Mouse (Mus musculus) ES-E14 (cell line): ENCODE results near the gene Dkc1. TPM values are rescaled to one million over a fixed set of nuclear protein-coding genes. Genes with fewer than 3 reads are reported as not detected.

Experiments used
- DNase-seq: peaks from one replicate; pipeline ENCODE4 v3.0.0-alpha.2; 2013; ENCODE audit warnings: low read depth, low spot score
- H3K27ac ChIP-seq: 2 replicates; pipeline ENCODE4 v1.5.1; 2012; ENCODE audit warnings: low read depth, mild to moderate bottlenecking, low read length, moderate library complexity, mixed read lengths; ENCODE audit not compliant: poor library complexity, insufficient read depth, severe bottlenecking
- H3K36me3 ChIP-seq: 2 replicates; pipeline ENCODE4 v1.6.1; 2012; ENCODE audit warnings: mild to moderate bottlenecking, low read length, moderate library complexity, mixed read lengths; ENCODE audit not compliant: control insufficient read depth, poor library complexity, insufficient read depth, severe bottlenecking
- H3K4me1 ChIP-seq, 2 experiments: fragments of 150-350 bp in 1 of 2; sonication (generic) in 1 of 2; 2 replicates each; pipeline ENCODE4 v1.6.1; 2012; ENCODE audit warnings: low read length in 2 of 2, mild to moderate bottlenecking in 1 of 2, mixed read lengths in 1 of 2; ENCODE audit not compliant: control insufficient read depth in 2 of 2, insufficient read depth in 2 of 2, poor library complexity in 1 of 2
- H3K4me3 ChIP-seq, 2 experiments: fragments of 150-350 bp in 1 of 2; sonication (generic) in 1 of 2; 2 replicates each; pipeline ENCODE4 v1.5.1; 2012; ENCODE audit warnings: low read length in 2 of 2, low read depth in 1 of 2, mild to moderate bottlenecking in 1 of 2, mixed read lengths in 1 of 2; ENCODE audit not compliant: insufficient read depth in 1 of 2, poor library complexity in 1 of 2, severe bottlenecking in 1 of 2
- H3K9ac ChIP-seq: 2 replicates; pipeline ENCODE4 v1.6.1; 2012; ENCODE audit warnings: low read depth, mild to moderate bottlenecking, low read length, mixed read lengths; ENCODE audit not compliant: poor library complexity, insufficient read depth, severe bottlenecking
- H3K9me3 ChIP-seq: fragments of 150-350 bp; sonication (generic); 2 replicates; pipeline ENCODE4 v1.6.1; 2012; ENCODE audit warnings: low read depth, mild to moderate bottlenecking, low read length; ENCODE audit not compliant: control insufficient read depth, insufficient read depth
- CHD2 ChIP-seq: IDR thresholded peaks from 2 replicates; pipeline ENCODE4 v1.6.1; 2014; ENCODE audit warnings: mild to moderate bottlenecking, low read depth, low read length, inconsistent platforms
- HCFC1 ChIP-seq: IDR thresholded peaks from 2 replicates; pipeline ENCODE4 v1.6.1; 2012; ENCODE audit warnings: low read length, inconsistent platforms, borderline replicate concordance; ENCODE audit not compliant: insufficient read depth
- MAFK ChIP-seq: IDR thresholded peaks from 2 replicates; pipeline ENCODE4 v1.6.1; 2014; ENCODE audit warnings: mild to moderate bottlenecking, low read depth, low read length, inconsistent platforms; ENCODE audit not compliant: insufficient read depth
- ZC3H11A ChIP-seq: IDR thresholded peaks from 2 replicates; pipeline ENCODE4 v1.6.1; 2012; ENCODE audit warnings: low read depth, mild to moderate bottlenecking, inconsistent platforms, low read length, borderline replicate concordance
- ZNF384 ChIP-seq: IDR thresholded peaks from 2 replicates; pipeline ENCODE4 v1.6.1; 2012; ENCODE audit warnings: low read depth, low read length, inconsistent platforms
- in situ Hi-C, 2 experiments: fragments of 600-800 bp; cut with MboI; formaldehyde crosslinking; loops; one replicate each; pipeline ENCODE4 v1.15.1; 2025; ENCODE audit warnings: low sequenced_read_pairs in 2 of 2, inconsistent platforms in 1 of 2; ENCODE audit not compliant: unreplicated experiment in 2 of 2
- total RNA-seq: library from RNA; depleted of rRNA; stranded (reverse); fragments of 300-350 nt; gene quantifications from 2 replicates; pipeline ENCODE4 v1.2.3, GENCODE M21; 2012; rRNA removed

The Dkc1 gene
- total RNA-seq, 1 experiment = 190 TPM

DNA sequence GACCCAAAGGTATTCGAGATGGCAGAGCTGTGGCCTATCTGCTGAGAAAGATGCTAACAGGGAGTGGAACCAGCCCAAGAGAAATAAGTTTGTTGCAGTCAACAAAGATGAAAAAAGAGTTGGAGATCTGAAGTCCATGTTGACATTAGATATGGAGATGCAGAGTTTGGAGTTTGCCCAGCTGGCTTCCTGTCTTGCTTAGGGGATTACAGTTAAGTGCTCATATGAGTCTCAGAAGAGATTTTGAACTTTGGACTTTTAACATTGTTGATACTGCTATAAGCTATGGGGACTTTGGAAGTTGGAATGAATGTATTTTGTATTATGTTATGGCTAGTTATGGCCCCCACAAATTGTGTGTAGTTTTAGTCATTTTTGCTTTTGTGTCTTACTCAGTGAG, 56.6 kb downstream of the Dkc1 start:
- Histone ChIP-seq H3K4me3 (no peak overlapping the region), H3K36me3 (no peaks in the 10 kb centered on the region), H3K27ac (no peak overlapping the region), H3K4me1 (no peaks in the 10 kb centered on the region), H3K9me3 (no peaks in the 10 kb centered on the region), H3K9ac (no peak overlapping the region)
- no peak for DNase-seq
- TF ChIP-seq CHD2 = no peak
- TF ChIP-seq ZC3H11A = no peak
- no peak for TF ChIP-seq MAFK
- no peak for TF ChIP-seq HCFC1
- no peak for TF ChIP-seq ZNF384
- in situ Hi-C loops = no loop called here

DNA sequence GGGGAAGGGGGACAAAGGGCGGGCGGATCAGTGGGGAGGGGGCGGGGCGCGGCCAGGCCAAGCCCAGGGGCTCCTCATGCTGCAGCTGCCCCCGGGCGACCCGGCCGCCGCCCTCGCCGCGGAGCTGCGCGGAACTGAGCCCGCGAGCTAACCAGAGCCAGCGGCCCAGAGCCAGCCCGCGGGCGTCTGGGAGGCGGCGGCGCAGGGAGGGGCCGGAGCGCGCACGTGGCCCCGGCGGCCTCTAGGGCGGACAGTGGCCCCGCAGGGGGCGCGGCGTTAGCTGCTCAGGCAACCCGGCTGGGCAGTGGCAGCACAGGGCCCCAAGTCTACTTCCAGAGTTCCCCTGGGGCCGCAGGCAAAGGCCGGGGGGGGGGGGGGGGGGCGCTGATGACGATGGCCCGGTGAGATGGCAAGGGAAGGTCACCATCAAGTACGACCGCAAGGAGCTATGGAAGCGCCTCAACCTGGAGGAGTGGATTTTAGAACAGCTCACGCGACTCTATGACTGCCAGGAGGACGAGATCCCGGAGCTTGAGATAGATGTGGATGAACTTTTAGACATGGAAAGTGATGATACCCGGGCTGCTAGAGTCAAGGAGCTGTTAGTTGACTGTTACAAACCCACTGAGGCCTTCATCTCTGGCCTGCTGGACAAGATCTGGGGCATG, 60.1 kb downstream of the Dkc1 start:
- H3K27ac ChIP-seq = no peak overlapping the region
- H3K4me1 ChIP-seq = no peaks in the 10 kb centered on the region
- in situ Hi-C loops = no loop called here

More for the DNA sequence above, 60.1 kb downstream of the Dkc1 start:
- Histone ChIP-seq H3K4me3 (peak overlapping the region in 1 of 2 experiments; percentile 46; a peak in 2 of 4 replicates), H3K9ac (peak overlapping the region; percentile 59), H3K36me3 (no peaks in the 10 kb centered on the region), H3K9me3 (no peaks in the 10 kb centered on the region)
- DNase-seq = peak; percentile 36
- TF ChIP-seq ZNF384 = no peak

Other genes starting within 250 kb of the Dkc1 start
- 0.31 and 0.58 TPM in 2 replicates for gene Gab3, start 10.4 kb upstream of the Dkc1 start, total RNA-seq
- 13.8 and 25.1 TPM in 2 replicates for gene Mpp1, start 35.2 kb downstream of the Dkc1 start, total RNA-seq
- not detected in 2 replicates for gene Smim9, start 67.9 kb downstream of the Dkc1 start, total RNA-seq